Mouse (Mus musculus): ENCODE measurements at regions not wholly inside any gene's neighbourhood (a gene's known extent, or its start where the extent isn't known, plus 50 kb on each side); places are given as distances from the start of the nearest gene placed in this dataset.

- TF ChIP-seq TAL1 (IDR thresholded peaks at IDR 0.05; ENCODE audit: low read length) (no peak), GATA1 (IDR thresholded peaks at IDR 0.05; ENCODE audit: low read length) (no peak)
Observed at GRCm38 (mm10) chr2:75154448-75154847, 328.8 kb downstream of the Mtx2 start.

All from erythroblast, embryonic 14.5 days (primary cell).